Mouse (Mus musculus) heart, embryonic 16.5 days (tissue): Measurements from ENCODE around the gene Ifi27l2a. TPM values are rescaled to one million over a fixed set of nuclear protein-coding genes. Genes with fewer than 3 reads are reported as not detected.
A peak's percentile ranks its signal among the peaks of the same experiment; 100 is the strongest.
"Not testable (repeated sequence)": the region's sequence is repeated elsewhere in the genome, so short reads cannot be mapped to it uniquely, and the experiment has no call there.

ENCODE experiments used
- ATAC-seq: fragments of 200-750 bp; cut with Nextera tagmentation; replicated peaks from 2 replicates; pipeline ENCODE4 v1.8.0; 2017; ENCODE audit warnings: moderate number of reproducible peaks; ENCODE audit not compliant: insufficient read depth, low FRiP score; ENCODE audit errors: extremely low read depth
- H3K27ac ChIP-seq: fragments of 300-500 bp; sonication (generic); 2 replicates; pipeline ENCODE4 v1.5.1; 2014; ENCODE audit warnings: mild to moderate bottlenecking, low read length, control low read depth, moderate library complexity
- H3K27me3 ChIP-seq: fragments of 300-500 bp; sonication (generic); 2 replicates; pipeline ENCODE4 v1.6.1; 2014; ENCODE audit warnings: low read length, mixed read lengths; ENCODE audit not compliant: control insufficient read depth, insufficient read depth
- H3K36me3 ChIP-seq: fragments of 300-500 bp; sonication (generic); 2 replicates; pipeline ENCODE4 v1.6.1; 2014; ENCODE audit not compliant: control insufficient read depth, insufficient read depth
- H3K4me1 ChIP-seq: fragments of 300-500 bp; sonication (generic); 2 replicates; pipeline ENCODE4 v1.6.1; 2014; ENCODE audit warnings: low read length, mixed read lengths; ENCODE audit not compliant: control insufficient read depth, insufficient read depth
- H3K4me2 ChIP-seq: fragments of 300-500 bp; sonication (generic); 2 replicates; pipeline ENCODE4 v1.6.1; 2014; ENCODE audit warnings: low read depth, mild to moderate bottlenecking, control low read depth, low read length
- H3K4me3 ChIP-seq: fragments of 300-500 bp; sonication (generic); 2 replicates; pipeline ENCODE4 v1.5.1; 2014; ENCODE audit warnings: mild to moderate bottlenecking, control low read depth, low read length
- H3K9ac ChIP-seq: fragments of 300-500 bp; sonication (generic); 2 replicates; pipeline ENCODE4 v1.6.1; 2014; ENCODE audit warnings: low read length, control low read depth
- H3K9me3 ChIP-seq: fragments of 300-500 bp; sonication (generic); replicated peaks from 2 replicates; pipeline ENCODE4 v1.6.1; 2016; ENCODE audit warnings: low read length; ENCODE audit not compliant: control insufficient read depth
- WGBS: fragments of 180-500 bp; shearing (Covaris S2); extraction: QIAGEN DNeasy Blood & Tissue Kit; methylation state at CpG from one replicate; pipeline ENCODE4 v1.1.7; 2014; 5-methylcytosine and 5-hydroxymethylcytosine counted together
- polyA plus RNA-seq: library from polyadenylated mRNA; unstranded; fragments of >200 nt; fragmentation: Nextera tagmentation; extraction: Ambion mirVana; gene quantifications from 2 replicates; pipeline ENCODE4 v1.2.1, GENCODE M21; 2015

Gene Ifi27l2a
- polyA plus RNA-seq = 11.6 and 17.8 TPM in 2 replicates

DNA sequence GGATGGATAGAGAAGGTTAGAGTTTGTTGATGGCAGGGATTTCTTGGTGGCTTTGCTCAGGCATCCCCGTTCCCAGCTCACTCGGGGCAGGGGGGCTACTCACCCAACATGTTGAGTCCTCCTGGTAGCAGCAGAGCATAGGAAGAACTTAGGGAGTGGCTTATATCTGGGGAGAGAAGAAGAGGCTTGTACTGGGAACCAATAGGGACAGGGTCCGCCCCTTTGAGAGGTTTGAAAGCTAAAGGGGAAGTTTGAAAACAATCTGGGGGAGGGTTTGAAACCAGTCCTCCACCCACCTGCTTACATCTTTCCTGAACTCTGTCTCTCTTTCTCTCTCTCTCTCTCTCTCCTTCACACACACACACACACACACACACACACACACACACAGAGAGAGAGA lies at the start of gene Ifi27l2a:
Gene Ifi27l2a, minus strand, starts transcription at position 157 of the 400 bp plus-strand sequence.
- H3K4me1 ChIP-seq = no peaks in the 10 kb centered on the region
- no peak for ATAC-seq

DNA sequence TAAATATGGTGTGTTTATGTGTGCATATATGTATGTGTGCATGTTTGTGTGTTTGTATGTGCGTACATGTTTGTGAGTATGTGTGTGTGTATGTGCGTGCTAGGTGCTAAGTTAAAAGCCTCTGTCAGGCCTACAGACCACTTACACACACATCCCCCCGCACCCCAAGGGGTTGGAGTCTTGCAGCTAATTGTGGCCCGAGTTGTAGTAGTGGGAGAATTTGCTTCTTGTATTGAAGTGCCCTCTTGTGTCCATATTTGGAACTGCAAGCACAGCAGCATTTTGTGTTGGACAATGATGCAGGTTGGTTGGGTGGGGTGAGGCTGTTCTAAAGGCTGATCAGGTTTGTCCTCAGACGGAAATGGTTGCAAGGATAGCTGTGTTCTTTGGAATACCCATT lies 49.3 kb upstream of the Ifi27l2a start:
- Histone ChIP-seq H3K27me3 (no peaks in the 10 kb centered on the region), H3K27ac (no peak overlapping the region), H3K4me2 (no peak overlapping the region), H3K4me3 (no peak overlapping the region), H3K4me1 (no peaks in the 10 kb centered on the region), H3K9me3 (no peaks in the 10 kb centered on the region), H3K36me3 (no peaks in the 10 kb centered on the region), H3K9ac (no peak overlapping the region)
- ATAC-seq = peak; percentile 6; the same call in 1 of the 2 replicates
- WGBS = 27% methylated on average over 5 of the region's 5 CpGs

More for the DNA sequence above, at the start of gene Ifi27l2a:
- no peak within 1 kb of the TSS for H3K9ac ChIP-seq
- no peak within 1 kb of the TSS for H3K4me3 ChIP-seq
- no peak within 1 kb of the TSS for H3K4me2 ChIP-seq
- no peaks in the 10 kb centered on the region for H3K36me3 ChIP-seq
- no peaks in the 10 kb centered on the region; the same call in 1 of the 2 replicates for H3K27me3 ChIP-seq
- no peak within 1 kb of the TSS for H3K27ac ChIP-seq
- WGBS = 51% methylated on average over 3 of the region's 3 CpGs
- H3K9me3 ChIP-seq = no peaks in the 10 kb centered on the region

- WGBS = 72% methylated on average over 3 of the region's 3 CpGs
- H3K4me1 ChIP-seq = no peaks in the 10 kb centered on the region
Observed at GRCm38 (mm10) chr12:103491091-103491730, 47.7 kb upstream of the Ifi27l2a start.

DNA sequence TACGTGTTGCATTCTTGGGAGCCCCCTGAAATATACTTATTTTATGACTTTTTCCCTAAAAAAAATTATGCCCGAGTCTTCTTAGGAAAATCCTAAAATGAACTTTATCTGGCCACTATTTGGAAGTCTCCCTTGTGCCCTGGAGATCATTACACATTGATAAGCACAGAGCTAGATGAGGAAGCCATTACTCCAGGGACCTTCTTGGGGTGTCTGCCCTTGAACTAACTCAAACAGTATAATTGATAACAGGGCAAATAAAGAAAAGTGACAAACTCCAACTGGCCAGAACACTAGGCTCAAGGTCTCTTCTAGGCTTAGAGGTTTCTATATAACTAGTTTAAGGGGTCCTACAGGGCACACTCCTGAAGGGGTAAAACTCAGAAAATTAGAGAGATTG lies 44.3 kb upstream of the Ifi27l2a start:
- Histone ChIP-seq H3K4me1 (no peaks in the 10 kb centered on the region), H3K9ac (no peak overlapping the region), H3K4me2 (no peak overlapping the region), H3K36me3 (no peaks in the 10 kb centered on the region), H3K27ac (no peak overlapping the region), H3K9me3 (no peaks in the 10 kb centered on the region), H3K27me3 (no peaks in the 10 kb centered on the region), H3K4me3 (no peak overlapping the region)
- no peak for ATAC-seq
- WGBS = 56% methylated on average over 2 of the region's 2 CpGs

More at GRCm38 (mm10) chr12:103491091-103491730, 47.7 kb upstream of the Ifi27l2a start:
- H3K27ac ChIP-seq = no peak overlapping the region
- H3K27me3 ChIP-seq = no peaks in the 10 kb centered on the region
- no peak overlapping the region for H3K4me3 ChIP-seq
- no peak overlapping the region for H3K4me2 ChIP-seq
- no peaks in the 10 kb centered on the region for H3K9me3 ChIP-seq
- H3K9ac ChIP-seq = no peak overlapping the region
- ATAC-seq = no peak
- no peaks in the 10 kb centered on the region for H3K36me3 ChIP-seq

GRCm38 (mm10) chr12:103487276-103487675 lies 43.8 kb upstream of the Ifi27l2a start:
- Histone ChIP-seq H3K27me3 (no peaks in the 10 kb centered on the region), H3K27ac (no peak overlapping the region), H3K4me2 (no peak overlapping the region), H3K9me3 (no peaks in the 10 kb centered on the region), H3K9ac (no peak overlapping the region), H3K36me3 (no peaks in the 10 kb centered on the region), H3K4me3 (no peak overlapping the region), H3K4me1 (no peaks in the 10 kb centered on the region)
- WGBS = 34% methylated on average over 4 of the region's 4 CpGs
- ATAC-seq = peak; percentile 52; the same call in 1 of the 2 replicates

GRCm38 (mm10) chr12:103486726-103487125 lies 43.2 kb upstream of the Ifi27l2a start:
- Histone ChIP-seq H3K27me3 (no peaks in the 10 kb centered on the region), H3K36me3 (no peaks in the 10 kb centered on the region), H3K4me2 (no peak overlapping the region), H3K9ac (no peak overlapping the region), H3K4me3 (no peak overlapping the region), H3K4me1 (no peaks in the 10 kb centered on the region), H3K9me3 (no peaks in the 10 kb centered on the region), H3K27ac (no peak overlapping the region)
- ATAC-seq = no peak
- WGBS = 86% methylated on average over 1 of the region's 1 CpGs

DNA sequence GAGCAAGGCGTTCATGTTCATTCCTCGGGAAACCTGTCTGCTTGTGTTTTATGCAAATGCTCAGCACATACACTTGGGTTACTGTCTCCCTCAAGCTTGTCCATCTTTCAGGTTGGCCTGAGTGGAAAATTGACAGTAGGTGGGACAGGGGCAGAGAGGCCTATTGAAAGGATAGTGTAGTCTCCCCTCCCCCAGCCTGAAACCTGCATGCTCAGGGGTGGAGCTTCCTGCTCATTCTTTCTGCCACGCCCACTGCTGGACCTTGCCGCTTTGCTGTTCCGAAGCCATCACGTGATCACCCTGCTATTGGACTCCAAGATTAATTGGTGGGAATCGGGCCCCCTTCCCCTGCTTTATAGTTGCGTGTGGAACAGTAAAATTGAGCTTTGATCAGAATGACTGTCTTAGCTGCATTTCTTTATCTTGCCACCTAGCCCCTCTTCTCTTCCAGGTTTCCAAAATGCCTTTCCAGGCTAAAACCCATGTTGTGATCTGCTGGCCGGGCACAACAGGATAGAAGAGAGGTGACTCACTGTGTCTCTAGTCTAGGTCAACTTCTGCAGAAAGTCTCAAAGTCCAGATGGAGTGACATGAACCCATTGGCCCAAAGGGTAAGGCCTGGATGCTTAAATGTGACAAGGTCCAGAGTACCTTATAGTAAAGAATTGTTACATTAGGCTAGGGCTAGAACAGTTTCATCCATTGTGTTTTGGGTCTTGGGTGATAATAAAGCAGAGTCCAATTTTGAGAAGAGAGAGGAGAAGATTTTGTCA lies 40.9 kb upstream of the Ifi27l2a start:
- not testable (repeated sequence) for H3K27ac ChIP-seq, H3K9me3 ChIP-seq, ATAC-seq, H3K36me3 ChIP-seq, H3K4me3 ChIP-seq, H3K27me3 ChIP-seq, H3K4me1 ChIP-seq, H3K4me2 ChIP-seq, H3K9ac ChIP-seq
- 59% methylated on average over 9 of the region's 9 CpGs for WGBS

DNA sequence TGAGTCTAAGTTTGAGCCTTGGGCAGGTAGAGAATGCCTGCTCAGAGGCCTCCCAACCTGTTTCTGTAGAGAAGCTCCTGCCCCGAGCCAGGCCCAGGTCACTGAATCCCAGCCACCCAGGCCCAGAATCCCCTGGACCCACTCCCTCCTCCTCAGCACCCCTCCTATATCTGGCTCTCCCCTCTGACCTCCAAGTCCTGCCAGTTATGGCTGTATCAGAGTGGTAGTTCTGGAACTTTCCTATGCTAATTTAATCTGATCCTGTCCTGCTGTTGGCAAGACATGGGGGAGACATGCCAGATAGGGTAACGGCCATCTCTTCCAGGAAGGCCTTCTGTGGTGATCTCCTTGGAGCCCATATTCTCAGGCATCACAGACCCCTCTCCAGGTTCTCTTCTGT lies 39.3 kb upstream of the Ifi27l2a start:
- ATAC-seq = no peak
- Histone ChIP-seq H3K4me1 (no peaks in the 10 kb centered on the region), H3K27ac (no peak overlapping the region), H3K9ac (no peak overlapping the region), H3K36me3 (no peaks in the 10 kb centered on the region), H3K4me3 (no peak overlapping the region), H3K27me3 (no peaks in the 10 kb centered on the region), H3K4me2 (no peak overlapping the region), H3K9me3 (no peaks in the 10 kb centered on the region)
- 76% methylated on average over 2 of the region's 2 CpGs for WGBS

DNA sequence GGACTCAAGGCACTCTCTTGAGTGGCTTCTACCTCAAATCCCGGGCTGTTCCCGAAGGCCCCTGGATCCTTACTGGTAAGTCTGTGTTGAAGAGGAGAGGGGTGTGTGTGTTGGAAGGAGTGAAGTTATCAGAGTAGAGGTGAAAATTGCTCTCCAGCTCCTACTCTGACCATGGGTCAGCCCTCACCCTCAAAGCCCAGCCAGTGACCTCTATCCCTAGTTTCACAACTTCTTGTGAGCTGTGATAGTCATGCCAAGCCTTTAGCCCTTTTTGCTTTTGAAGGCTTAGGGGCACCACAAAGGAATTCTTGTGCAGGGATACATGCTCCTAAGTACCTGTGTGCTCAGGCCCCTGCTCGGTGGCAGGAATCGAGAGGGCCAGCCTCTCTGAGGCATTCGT lies 38.2 kb upstream of the Ifi27l2a start:
- no peak for ATAC-seq
- Histone ChIP-seq H3K4me1 (no peaks in the 10 kb centered on the region), H3K27me3 (no peaks in the 10 kb centered on the region), H3K4me2 (no peak overlapping the region), H3K36me3 (no peaks in the 10 kb centered on the region), H3K4me3 (no peak overlapping the region), H3K9me3 (no peaks in the 10 kb centered on the region), H3K9ac (no peak overlapping the region), H3K27ac (no peak overlapping the region)
- WGBS = 58% methylated on average over 5 of the region's 5 CpGs
